Mouse (Mus musculus): ENCODE results near the gene T. TPM values are rescaled to one million over a fixed set of nuclear protein-coding genes. Genes with fewer than 3 reads are reported as not detected.

Gene T
- polyA plus RNA-seq, 1 experiment from 2014 or later: 0.93 TPM

- no peak overlapping the region for H3K27ac ChIP-seq
- H3K4me1 ChIP-seq: peaks cover 5% of the 10 kb centered on the region
- no peaks in the 10 kb centered on the region for H3K36me3 ChIP-seq
- H3K4me3 ChIP-seq: no peak overlapping the region
- 0 out of 2 replicates have a peak, but pooled peaks cover 5% of the 10 kb centered on the region for H3K27me3 ChIP-seq (ENCODE audit: low read depth, poor library complexity, severe bottlenecking)
- WGBS: 18% methylated on average over 9 of the region's 9 CpGs
- no peak for DNase-seq (ENCODE audit: low spot score)
- no peaks in the 10 kb centered on the region for H3K9me3 ChIP-seq (replicated peaks)
These were observed 13.5 kb downstream of the T start for GRCm38 (mm10) chr17:8447676-8448192.

DNA sequence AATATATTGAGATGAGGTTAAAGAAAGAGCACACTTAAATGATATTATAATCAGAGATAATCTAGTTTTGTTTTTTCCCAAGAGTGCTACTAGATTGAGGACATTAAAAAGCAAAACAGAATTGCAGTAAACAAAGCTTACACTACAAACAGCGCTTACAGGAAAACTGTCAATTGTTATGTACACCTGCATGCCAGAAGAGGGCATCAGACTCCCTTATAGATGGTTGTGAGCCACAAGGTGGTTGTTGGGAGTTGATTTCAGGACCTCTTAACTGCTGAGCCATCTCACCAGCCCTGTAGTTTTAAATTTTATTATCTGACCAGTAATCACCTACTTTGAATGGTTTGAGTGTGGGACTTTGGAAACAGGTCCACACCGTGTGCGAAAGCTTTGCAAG, 14.1 kb downstream of the T start:
- Histone ChIP-seq H3K27ac (no peak overlapping the region), H3K9me3 (replicated peaks) (no peaks in the 10 kb centered on the region), H3K36me3 (no peaks in the 10 kb centered on the region), H3K27me3 (ENCODE audit: low read depth, poor library complexity, severe bottlenecking) (no peaks in the 10 kb centered on the region), H3K4me1 (peaks cover 5% of the 10 kb centered on the region), H3K4me3 (no peak overlapping the region)
- WGBS: 69% methylated on average over 3 of the region's 3 CpGs
- DNase-seq (ENCODE audit: low spot score): no peak

DNA sequence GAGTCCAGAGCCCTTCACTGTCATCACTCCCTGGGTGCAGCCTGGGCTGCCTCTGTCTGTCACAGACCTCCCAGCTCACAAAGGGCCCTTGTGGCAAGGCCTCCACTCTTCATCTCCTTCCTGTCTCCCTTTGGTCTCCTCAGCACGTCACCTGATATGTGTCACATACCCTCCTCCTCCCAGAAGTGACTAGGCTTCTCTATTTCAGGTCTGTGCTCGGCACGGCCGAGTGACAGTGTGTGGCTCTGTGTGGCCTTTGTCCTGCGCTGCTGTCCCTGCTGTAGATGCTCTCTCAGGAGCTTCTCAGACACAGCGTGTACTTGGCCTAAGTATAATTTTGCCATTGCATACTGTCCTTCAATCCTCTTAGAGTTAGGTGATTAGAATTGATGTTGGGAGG, 21.0 kb downstream of the T start:
- no peak for DNase-seq (ENCODE audit: low spot score)
- H3K27ac ChIP-seq: no peak overlapping the region
- no peaks in the 10 kb centered on the region for H3K36me3 ChIP-seq
- H3K4me1 ChIP-seq: no peaks in the 10 kb centered on the region
- no peaks in the 10 kb centered on the region for H3K9me3 ChIP-seq (replicated peaks)
- peaks cover 20% of the 10 kb centered on the region; the same call in 1 of the 2 replicates for H3K27me3 ChIP-seq (ENCODE audit: low read depth, poor library complexity, severe bottlenecking)
- H3K4me3 ChIP-seq: no peak overlapping the region
- WGBS: 50% methylated on average over 6 of the region's 6 CpGs

DNA sequence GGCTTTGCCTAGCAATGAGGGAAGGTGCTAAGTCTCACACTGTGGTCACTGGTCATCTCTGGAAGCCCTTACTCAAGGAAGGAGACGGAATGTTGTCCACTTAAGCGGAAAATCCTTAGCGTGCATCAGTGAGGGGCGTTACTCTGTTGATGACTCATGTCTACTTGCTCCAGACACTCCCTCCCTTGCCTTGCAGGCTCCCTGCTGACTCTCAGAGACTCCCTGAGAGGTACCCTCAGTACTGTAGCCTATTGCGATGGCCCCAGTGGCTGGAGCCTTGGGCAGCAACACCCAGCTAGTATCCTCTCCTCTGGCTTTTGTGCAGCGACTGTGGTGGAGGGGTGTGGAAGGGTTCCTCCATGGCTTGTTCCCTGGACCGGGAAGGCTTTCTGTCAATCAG, 21.4 kb downstream of the T start:
- H3K9me3 ChIP-seq (replicated peaks): no peaks in the 10 kb centered on the region
- H3K36me3 ChIP-seq: no peaks in the 10 kb centered on the region
- 69% methylated on average over 7 of the region's 7 CpGs for WGBS
- H3K27me3 ChIP-seq (ENCODE audit: low read depth, poor library complexity, severe bottlenecking): peaks cover 20% of the 10 kb centered on the region; the same call in 1 of the 2 replicates
- no peaks in the 10 kb centered on the region for H3K4me1 ChIP-seq
- H3K27ac ChIP-seq: no peak overlapping the region
- DNase-seq (ENCODE audit: low spot score): no peak
- no peak overlapping the region for H3K4me3 ChIP-seq

GRCm38 (mm10) chr17:8456856-8457460, 22.7 kb downstream of the T start:
- H3K4me1 ChIP-seq: no peaks in the 10 kb centered on the region
- H3K4me3 ChIP-seq: no peak overlapping the region
- H3K9me3 ChIP-seq (replicated peaks): no peaks in the 10 kb centered on the region
- 68% methylated on average over 9 of the region's 9 CpGs for WGBS
- no peak for DNase-seq (ENCODE audit: low spot score)
- H3K27me3 ChIP-seq (ENCODE audit: low read depth, poor library complexity, severe bottlenecking): peaks cover 20% of the 10 kb centered on the region; the same call in 1 of the 2 replicates
- H3K36me3 ChIP-seq: no peaks in the 10 kb centered on the region
- H3K27ac ChIP-seq: no peak overlapping the region

DNA sequence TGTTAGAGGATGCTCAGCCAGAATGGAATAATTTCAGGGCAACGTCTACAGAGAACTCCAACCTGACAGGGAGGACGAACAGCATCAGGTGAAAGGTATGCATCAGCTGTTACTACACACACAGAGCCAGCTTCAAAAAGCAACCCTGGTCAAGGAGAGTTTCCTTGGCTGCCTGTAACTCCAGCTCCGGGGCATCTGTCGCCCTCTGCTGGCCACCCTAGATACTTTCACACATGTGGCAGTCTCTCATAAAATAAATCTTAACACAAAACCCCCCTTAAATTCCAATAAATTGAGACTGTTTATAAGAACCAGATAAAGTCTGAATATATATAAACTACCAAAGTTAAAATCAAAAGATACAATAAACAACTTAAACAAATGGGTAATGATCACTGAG, 27.3 kb downstream of the T start:
- whole genome bisulfite sequencing: 5% methylated on average over 4 of the region's 4 CpGs
- DNase-seq (ENCODE audit: low spot score): peak; percentile 82
- no peaks in the 10 kb centered on the region for H3K4me1 ChIP-seq

DNA sequence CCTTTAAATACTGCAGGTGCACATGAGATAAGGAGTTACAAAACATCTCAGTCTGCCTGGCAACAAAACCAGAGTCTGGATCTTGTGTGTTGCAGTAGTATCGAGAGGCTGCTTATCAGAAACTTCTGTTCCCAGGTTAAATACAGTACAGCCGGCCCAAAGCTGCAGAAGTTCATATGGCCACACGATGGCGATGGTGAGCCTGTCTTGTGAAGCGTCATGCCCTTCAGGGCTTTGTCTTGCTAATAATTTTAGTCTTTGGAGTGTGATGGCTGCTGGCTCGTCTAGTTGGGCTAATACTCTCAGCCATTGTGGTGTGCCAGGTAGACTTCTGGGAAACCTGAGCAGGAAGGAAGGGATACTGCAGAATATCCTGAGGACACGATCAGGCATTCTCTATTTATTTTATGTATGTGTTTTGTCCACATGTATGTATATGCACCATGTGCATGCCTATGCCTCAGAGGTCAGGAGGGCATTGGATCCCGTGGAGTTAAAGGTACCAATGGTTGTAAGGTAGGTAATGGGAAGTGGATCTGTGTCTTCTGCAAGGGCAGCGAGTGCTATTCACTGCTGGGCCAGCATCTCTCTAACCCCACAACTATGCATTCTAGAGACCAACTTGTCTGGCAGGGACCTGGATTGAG, 29.4 kb downstream of the T start:
- 29% methylated on average over 9 of the region's 9 CpGs for WGBS
- Histone ChIP-seq H3K4me1 (no peaks in the 10 kb centered on the region), H3K36me3 (no peaks in the 10 kb centered on the region), H3K27me3 (ENCODE audit: low read depth, poor library complexity, severe bottlenecking) (peaks cover 46% of the 10 kb centered on the region), H3K4me3 (no peak overlapping the region), H3K27ac (no peak overlapping the region), H3K9me3 (replicated peaks) (no peaks in the 10 kb centered on the region)
- peak; percentile 79 for DNase-seq (ENCODE audit: low spot score)

More for the DNA sequence above, 27.3 kb downstream of the T start:
- no peaks in the 10 kb centered on the region for H3K36me3 ChIP-seq
- no peak overlapping the region for H3K27ac ChIP-seq
- no peak overlapping the region for H3K4me3 ChIP-seq
- H3K27me3 ChIP-seq (ENCODE audit: low read depth, poor library complexity, severe bottlenecking): peaks cover 35% of the 10 kb centered on the region
- no peaks in the 10 kb centered on the region for H3K9me3 ChIP-seq (replicated peaks)

- DNase-seq (ENCODE audit: low spot score): no peak
- no peak overlapping the region for H3K27ac ChIP-seq
- H3K27me3 ChIP-seq (ENCODE audit: low read depth, poor library complexity, severe bottlenecking): peaks cover 72% of the 10 kb centered on the region
These were observed 33.5 kb downstream of the T start for GRCm38 (mm10) chr17:8467771-8468170.

DNA sequence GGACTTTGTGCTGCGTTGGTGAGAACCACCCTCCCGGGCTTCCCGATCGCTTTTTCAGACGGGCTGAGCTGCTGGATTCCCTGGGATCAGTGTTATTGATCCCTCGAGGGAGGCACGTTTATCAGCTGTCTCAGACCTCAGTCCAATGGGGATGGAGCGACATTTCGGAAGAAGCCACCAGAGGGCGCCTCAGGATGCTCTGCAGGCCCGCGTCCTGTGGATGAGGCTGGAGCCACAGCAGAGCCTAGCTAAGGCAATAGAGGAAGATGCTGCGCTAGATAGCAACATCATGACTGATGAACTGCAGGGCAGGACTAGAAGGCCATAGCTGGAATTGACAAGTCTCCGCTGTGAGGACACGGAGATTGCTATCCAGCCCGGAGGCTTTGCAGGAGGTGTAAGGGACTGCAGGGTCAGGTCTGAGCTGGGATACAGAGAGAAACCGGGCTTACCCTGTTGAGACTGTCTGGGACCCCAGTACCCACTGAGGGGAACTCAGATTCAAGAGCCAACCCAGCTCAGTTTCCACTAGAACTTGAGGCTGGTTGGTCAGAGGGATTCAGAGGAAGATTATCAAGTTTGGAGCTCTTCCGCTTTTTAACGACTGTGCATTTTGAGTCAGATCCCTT, 34.6 kb downstream of the T start:
- Histone ChIP-seq H3K36me3 (no peaks in the 10 kb centered on the region), H3K27ac (no peak overlapping the region), H3K27me3 (ENCODE audit: low read depth, poor library complexity, severe bottlenecking) (peaks cover 79% of the 10 kb centered on the region), H3K4me3 (no peak overlapping the region), H3K4me1 (no peaks in the 10 kb centered on the region), H3K9me3 (replicated peaks) (no peaks in the 10 kb centered on the region)
- peak; percentile 91 for DNase-seq (ENCODE audit: low spot score)
- WGBS: 16% methylated on average over 19 of the region's 19 CpGs

More at GRCm38 (mm10) chr17:8467771-8468170, 33.5 kb downstream of the T start:
- Histone ChIP-seq H3K36me3 (no peaks in the 10 kb centered on the region), H3K4me1 (no peaks in the 10 kb centered on the region), H3K9me3 (replicated peaks) (no peaks in the 10 kb centered on the region), H3K4me3 (no peak overlapping the region)
- WGBS: 85% methylated on average over 3 of the region's 3 CpGs

- no peak for DNase-seq (ENCODE audit: low spot score)
- peaks cover 25% of the 10 kb centered on the region for H3K4me1 ChIP-seq
- no peak overlapping the region for H3K27ac ChIP-seq
- no peaks in the 10 kb centered on the region for H3K36me3 ChIP-seq
- H3K9me3 ChIP-seq (replicated peaks): 0 out of 2 replicates have a peak, but pooled peaks cover 2% of the 10 kb centered on the region
- 86% methylated on average over 3 of the region's 3 CpGs for WGBS
- H3K27me3 ChIP-seq (ENCODE audit: low read depth, poor library complexity, severe bottlenecking): peaks cover 24% of the 10 kb centered on the region; the same call in 1 of the 2 replicates
- no peak overlapping the region for H3K4me3 ChIP-seq
These were observed 44.3 kb downstream of the T start for GRCm38 (mm10) chr17:8478554-8478953.

- Histone ChIP-seq H3K4me3 (no peak overlapping the region), H3K36me3 (no peaks in the 10 kb centered on the region)
- WGBS: 67% methylated on average over 9 of the region's 9 CpGs
These were observed 45.4 kb downstream of the T start for GRCm38 (mm10) chr17:8479493-8480128.

GRCm38 (mm10) chr17:8481797-8482196, 47.6 kb downstream of the T start:
- DNase-seq (ENCODE audit: low spot score): no peak
- Histone ChIP-seq H3K4me3 (no peak overlapping the region), H3K9me3 (replicated peaks) (0 out of 2 replicates have a peak, but pooled peaks cover 2% of the 10 kb centered on the region), H3K27me3 (ENCODE audit: low read depth, poor library complexity, severe bottlenecking) (peaks cover 26% of the 10 kb centered on the region; the same call in 1 of the 2 replicates), H3K36me3 (no peaks in the 10 kb centered on the region), H3K4me1 (peaks cover 25% of the 10 kb centered on the region), H3K27ac (no peak overlapping the region)
- 67% methylated on average over 10 of the region's 10 CpGs for WGBS

More at GRCm38 (mm10) chr17:8479493-8480128, 45.4 kb downstream of the T start:
- H3K9me3 ChIP-seq (replicated peaks): 0 out of 2 replicates have a peak, but pooled peaks cover 2% of the 10 kb centered on the region
- H3K4me1 ChIP-seq: peaks cover 25% of the 10 kb centered on the region
- no peak for DNase-seq (ENCODE audit: low spot score)
- peaks cover 23% of the 10 kb centered on the region; the same call in 1 of the 2 replicates for H3K27me3 ChIP-seq (ENCODE audit: low read depth, poor library complexity, severe bottlenecking)
- H3K27ac ChIP-seq: no peak overlapping the region

Data from limb, embryonic 10.5 days (tissue).